Mouse (Mus musculus) thymus, postnatal 36 days (tissue): ENCODE measurements at regions not wholly inside any gene's neighbourhood (a gene's known extent, or its start where the extent isn't known, plus 50 kb on each side); places are given as distances from the start of the nearest gene placed in this dataset.

Experiments used
- DNase-seq, 2 experiments: peaks; one replicate each; pipeline ENCODE4 v3.0.0; 2022; ENCODE audit warnings: mixed read lengths in 2 of 2

GRCm38 (mm10) chr12:32489415-32490139 is 111.1 kb downstream of the Ccdc71l start:
- no peak for DNase-seq

GRCm38 (mm10) chr12:32504196-32504595 is 125.7 kb downstream of the Ccdc71l start:
- no peak for DNase-seq

GRCm38 (mm10) chr12:32508671-32509070 is 130.2 kb downstream of the Ccdc71l start:
- no peak for DNase-seq

GRCm38 (mm10) chr12:32525586-32525985 is 147.1 kb downstream of the Ccdc71l start:
- no peak for DNase-seq

- no peak for DNase-seq
These were observed 152.7 kb downstream of the Ccdc71l start for GRCm38 (mm10) chr12:32531216-32531615.

GRCm38 (mm10) chr12:32533641-32534040 is 155.1 kb downstream of the Ccdc71l start:
- DNase-seq = no peak

GRCm38 (mm10) chr12:32545466-32545865 is 167.0 kb downstream of the Ccdc71l start:
- DNase-seq = no peak

- DNase-seq = no peak
These were observed 167.9 kb downstream of the Ccdc71l start for GRCm38 (mm10) chr12:32546356-32546755.

GRCm38 (mm10) chr12:32553793-32554192 is 175.3 kb downstream of the Ccdc71l start:
- no peak for DNase-seq

GRCm38 (mm10) chr12:32567777-32568176 is 189.3 kb downstream of the Ccdc71l start:
- DNase-seq = no peak

GRCm38 (mm10) chr12:32581304-32581703 is 202.8 kb downstream of the Ccdc71l start:
- DNase-seq = no peak

GRCm38 (mm10) chr12:32602131-32602815 is 217.1 kb upstream of the Nampt start:
- no peak for DNase-seq

GRCm38 (mm10) chr12:32605353-32605752 is 214.0 kb upstream of the Nampt start:
- no peak for DNase-seq

- DNase-seq = no peak
These were observed 204.3 kb upstream of the Nampt start for GRCm38 (mm10) chr12:32615000-32615399.

GRCm38 (mm10) chr12:32616086-32616485 is 203.3 kb upstream of the Nampt start:
- DNase-seq = no peak

- DNase-seq = no peak
These were observed 202.3 kb upstream of the Nampt start for GRCm38 (mm10) chr12:32617031-32617430.

- DNase-seq = no peak
These were observed 199.5 kb upstream of the Nampt start for GRCm38 (mm10) chr12:32619830-32620229.

GRCm38 (mm10) chr12:32621739-32622138 is 197.6 kb upstream of the Nampt start:
- DNase-seq = no peak

- no peak for DNase-seq
These were observed 190.8 kb upstream of the Nampt start for GRCm38 (mm10) chr12:32628552-32628951.

GRCm38 (mm10) chr12:32632935-32633334 is 186.4 kb upstream of the Nampt start:
- no peak for DNase-seq

GRCm38 (mm10) chr12:32635055-32635454 is 184.3 kb upstream of the Nampt start:
- peak; percentile 13 to 14 for DNase-seq

GRCm38 (mm10) chr12:32637400-32638100 is 181.8 kb upstream of the Nampt start:
- no peak for DNase-seq

GRCm38 (mm10) chr12:32640591-32640990 is 178.8 kb upstream of the Nampt start:
- DNase-seq = no peak

GRCm38 (mm10) chr12:32642493-32642892 is 176.9 kb upstream of the Nampt start:
- DNase-seq = no peak
